In the genomic region with DNA sequence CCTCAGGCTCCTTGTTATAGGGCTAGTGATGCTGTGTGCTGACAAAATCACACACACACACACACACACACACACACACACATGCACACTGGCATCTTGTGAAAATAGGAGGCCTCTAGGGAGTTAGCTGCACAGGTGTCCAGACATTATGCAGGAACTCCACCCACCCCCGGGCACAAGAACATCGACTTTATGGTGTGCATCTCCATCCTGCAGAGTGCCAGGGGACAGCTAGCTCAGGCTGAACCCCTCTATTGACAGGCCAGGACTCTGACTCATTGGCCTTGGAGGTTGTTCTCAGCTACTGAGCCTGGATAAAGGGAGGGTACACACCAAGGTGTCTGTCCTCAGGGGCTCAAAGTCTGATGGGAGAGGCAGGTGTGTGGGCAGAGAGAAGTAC, we compare ENCODE assay signal across 17 mouse cellular contexts.
DNase-seq lines count a peak whose midpoint lies in the region; ATAC-seq lines count a peak whose summit lies in the region.
"Had no signal": no experiment of that assay in that cellular context is flagged by ENCODE, and none has a peak within 500 bp of the region (broad histone marks: within the 10 kb centered on the region; RNA-seq: fewer than 3 reads in every experiment).

No protein-coding gene starts in this region.

- H3K4me2 ChIP-seq in forebrain, embryonic 15.5 days (replicated peaks): no peak overlapping the region
- H3K4me2 ChIP-seq in forebrain, embryonic 12.5 days: no peak overlapping the region
- H3K4me2 ChIP-seq: embryonic facial prominence, embryonic 13.5 days; heart, embryonic 11.5 days; hindbrain, embryonic 14.5 days; kidney, embryonic 15.5 days had no signal

- no peaks in the 10 kb centered on the region for H3K36me3 ChIP-seq in forebrain, embryonic 15.5 days
- no peaks in the 10 kb centered on the region for H3K36me3 ChIP-seq in forebrain, embryonic 12.5 days (replicated peaks)
- H3K36me3 ChIP-seq: embryonic facial prominence, embryonic 13.5 days; hindbrain, embryonic 10.5 days; kidney, embryonic 15.5 days had no signal

- H3K4me1 ChIP-seq in forebrain, embryonic 15.5 days: peaks cover 30% of the 10 kb centered on the region
- H3K4me1 ChIP-seq in forebrain, embryonic 12.5 days: peaks cover 24% of the 10 kb centered on the region; the same call in 1 of the 2 replicates
- H3K4me1 ChIP-seq: embryonic facial prominence, embryonic 13.5 days; kidney, embryonic 15.5 days had no signal

- H3K9me3 ChIP-seq in forebrain, embryonic 15.5 days: no peaks in the 10 kb centered on the region
- H3K9me3 ChIP-seq in forebrain, embryonic 12.5 days: no peaks in the 10 kb centered on the region
- H3K9me3 ChIP-seq: kidney, embryonic 15.5 days had no signal

- no peak for DNase-seq in cerebellum, adult 9-11 months
- DNase-seq in cerebellum, adult 8-10 months: peak; percentile 51
- DNase-seq in cerebellum, postnatal 36 days: peak; percentile 28 to 47
- DNase-seq in frontal cortex, postnatal 36 days (ENCODE audit: low spot score in 2 of 2): no peak
- DNase-seq in ovary, postnatal 14 days (ENCODE audit: low spot score): no peak
- DNase-seq: adrenal gland, postnatal 14 days; heart, adult 2 months; kidney, adult 2 months had no signal

- 74% methylated on average over 2 of the region's 2 CpGs for WGBS in forebrain, embryonic 15.5 days
- WGBS in forebrain, embryonic 12.5 days: 84% methylated on average over 2 of the region's 2 CpGs

- H3K27ac ChIP-seq in forebrain, embryonic 15.5 days (replicated peaks): 0 out of 2 replicates have a peak overlapping the region, but pooled peaks have one; percentile 89
- H3K27ac ChIP-seq in forebrain, embryonic 12.5 days: no peak overlapping the region
- H3K27ac ChIP-seq: embryonic facial prominence, embryonic 13.5 days; heart, adult 2 months; hindbrain, embryonic 10.5 days; hindbrain, embryonic 14.5 days; kidney, embryonic 15.5 days had no signal

- no peak overlapping the region for H3K4me3 ChIP-seq in forebrain, embryonic 15.5 days
- H3K4me3 ChIP-seq in forebrain, embryonic 12.5 days (replicated peaks): no peak overlapping the region
- H3K4me3 ChIP-seq: embryonic facial prominence, embryonic 13.5 days; heart, adult 2 months; hindbrain, embryonic 10.5 days; kidney, embryonic 15.5 days had no signal

- H3K27me3 ChIP-seq in forebrain, embryonic 15.5 days: no peaks in the 10 kb centered on the region
- H3K27me3 ChIP-seq in forebrain, embryonic 12.5 days: 0 out of 2 replicates have a peak, but pooled peaks cover 3% of the 10 kb centered on the region
- H3K27me3 ChIP-seq: embryonic facial prominence, embryonic 13.5 days; kidney, embryonic 15.5 days had no signal

- H3K9ac ChIP-seq in forebrain, embryonic 15.5 days (replicated peaks): no peak overlapping the region
- no peak overlapping the region for H3K9ac ChIP-seq in forebrain, embryonic 12.5 days
- H3K9ac ChIP-seq: embryonic facial prominence, embryonic 13.5 days; hindbrain, embryonic 14.5 days; kidney, embryonic 15.5 days had no signal

- ATAC-seq in cerebellum, adult (ENCODE audit: insufficient number of reproducible peaks, low FRiP score, low TSS enrichment): peak; percentile 6; the same call in 1 of the 2 replicates
- ATAC-seq in forebrain, embryonic 15.5 days (replicated peaks): no peak
- no peak for ATAC-seq in forebrain, embryonic 12.5 days (ENCODE audit: low FRiP score)
- ATAC-seq: intestine, embryonic 16.5 days had no signal

Comparison
In these comparisons a context has a peak if more than half of its experiments do, and no peak if none do; other contexts are left out.
1. DNase-seq: peak in cerebellum, adult 8-10 months (single experiment) and cerebellum, postnatal 36 days (2 of 2); none in cerebellum, adult 9-11 months (single experiment), frontal cortex, postnatal 36 days (0 of 2) and ovary, postnatal 14 days (single experiment).